Mouse (Mus musculus) C2C12 (cell line): ENCODE results near the gene Diaph3. TPM values are rescaled to one million over a fixed set of nuclear protein-coding genes. Genes with fewer than 3 reads are reported as not detected.

Experiments
- H3K27me3 ChIP-seq: one replicate; pipeline ENCODE4 v1.6.1; 2011; ENCODE audit not compliant: control insufficient read depth, insufficient read depth, insufficient read length
- H3K36me3 ChIP-seq: one replicate; pipeline ENCODE4 v1.6.1; 2011; ENCODE audit not compliant: control insufficient read depth, insufficient read depth
- H3K4me3 ChIP-seq: one replicate; pipeline ENCODE4 v1.5.1; 2011; ENCODE audit warnings: mild to moderate bottlenecking, control low read depth; ENCODE audit not compliant: poor library complexity, insufficient read depth, severe bottlenecking
- H3K79me2 ChIP-seq: one replicate; pipeline ENCODE4 v1.6.1; 2011; ENCODE audit not compliant: control insufficient read depth, insufficient read depth
- H3K79me3 ChIP-seq: one replicate; pipeline ENCODE4 v1.6.1; 2011; ENCODE audit warnings: low read depth, control low read depth
- H3ac ChIP-seq: one replicate; pipeline ENCODE3; 2011; ENCODE audit warnings: low read depth; ENCODE audit not compliant: control insufficient read depth, insufficient read length
- CEBPB ChIP-seq: IDR thresholded peaks from one replicate; pipeline ENCODE4 v1.6.1; 2011; ENCODE audit warnings: low read depth, mild to moderate bottlenecking, control low read depth, moderate library complexity
- CTCF ChIP-seq: IDR thresholded peaks from one replicate; pipeline ENCODE4 v1.5.1; 2011; ENCODE audit not compliant: control insufficient read depth, insufficient read depth, insufficient read length
- FOSL1 ChIP-seq: IDR thresholded peaks from one replicate; pipeline ENCODE4 v1.8.0; 2011; ENCODE audit warnings: mild to moderate bottlenecking, low read length; ENCODE audit not compliant: poor library complexity, insufficient read depth, severe bottlenecking
- MAX ChIP-seq: IDR thresholded peaks from one replicate; pipeline ENCODE4 v1.6.1; 2011; ENCODE audit warnings: mild to moderate bottlenecking, control low read depth
- MYOD1 ChIP-seq: IDR thresholded peaks from one replicate; pipeline ENCODE4 v1.6.1; 2011; ENCODE audit warnings: low read depth; ENCODE audit not compliant: control insufficient read depth, insufficient read length
- MYOG ChIP-seq: IDR thresholded peaks from one replicate; pipeline ENCODE4 v1.6.1; 2011; ENCODE audit not compliant: control insufficient read depth, insufficient read length; ENCODE audit errors: extremely low read depth
- USF1 ChIP-seq: IDR thresholded peaks from one replicate; pipeline ENCODE4 v1.6.1; 2011; ENCODE audit warnings: low read depth, mild to moderate bottlenecking, control low read depth, moderate library complexity
- polyA plus RNA-seq: library from polyadenylated mRNA; unstranded; fragments of >200 nt; fragmentation: generic; extraction: Trizol; gene quantifications from one replicate; pipeline ENCODE4 v1.2.1, GENCODE M21; 2012; ENCODE audit warnings: missing spikeins

Gene Diaph3
- polyA plus RNA-seq, 1 experiment = 14.3 TPM

- no peak overlapping the region for H3ac ChIP-seq
- H3K4me3 ChIP-seq = no peak overlapping the region
- TF ChIP-seq USF1 = no peak
- no peak for TF ChIP-seq CEBPB
- no peak for TF ChIP-seq CTCF
- no peak for TF ChIP-seq MYOD1
- no peak for TF ChIP-seq FOSL1
- no peak for TF ChIP-seq MAX
- no peak for TF ChIP-seq MYOG
- H3K79me2 ChIP-seq = no peaks in the 10 kb centered on the region
- no peaks in the 10 kb centered on the region for H3K79me3 ChIP-seq
- no peaks in the 10 kb centered on the region for H3K27me3 ChIP-seq
- peaks cover 13% of the 10 kb centered on the region for H3K36me3 ChIP-seq
Measured at GRCm38 (mm10) chr14:86867143-86867542, 273.9 kb downstream of the Diaph3 start.

- Histone ChIP-seq H3K36me3 (peaks cover 18% of the 10 kb centered on the region), H3ac (no peak overlapping the region), H3K79me3 (no peaks in the 10 kb centered on the region), H3K79me2 (no peaks in the 10 kb centered on the region), H3K27me3 (no peaks in the 10 kb centered on the region), H3K4me3 (no peak overlapping the region)
- no peak for TF ChIP-seq MAX
- no peak for TF ChIP-seq USF1
- TF ChIP-seq CEBPB = no peak
- TF ChIP-seq FOSL1 = no peak
- TF ChIP-seq MYOG = no peak
- no peak for TF ChIP-seq MYOD1
- TF ChIP-seq CTCF = no peak
Measured at GRCm38 (mm10) chr14:86864053-86864452, 277.0 kb downstream of the Diaph3 start.

GRCm38 (mm10) chr14:86861277-86861946 lies 279.6 kb downstream of the Diaph3 start:
- Histone ChIP-seq H3K36me3 (peaks cover 18% of the 10 kb centered on the region), H3K79me3 (no peaks in the 10 kb centered on the region), H3K4me3 (no peak overlapping the region), H3K79me2 (no peaks in the 10 kb centered on the region), H3K27me3 (no peaks in the 10 kb centered on the region), H3ac (no peak overlapping the region)
- TF ChIP-seq FOSL1 (no peak), CTCF (no peak), MAX (no peak), MYOG (no peak), USF1 (no peak)

- TF ChIP-seq MYOD1 (no peak), MAX (no peak), USF1 (no peak), CEBPB (no peak), CTCF (no peak), MYOG (no peak), FOSL1 (no peak)
- Histone ChIP-seq H3K79me3 (no peaks in the 10 kb centered on the region), H3K79me2 (no peaks in the 10 kb centered on the region), H3K4me3 (no peak overlapping the region), H3ac (no peak overlapping the region), H3K36me3 (no peaks in the 10 kb centered on the region), H3K27me3 (no peaks in the 10 kb centered on the region)
Measured at GRCm38 (mm10) chr14:86847154-86847810, 293.8 kb downstream of the Diaph3 start.

- Histone ChIP-seq H3K79me3 (no peaks in the 10 kb centered on the region), H3K79me2 (no peaks in the 10 kb centered on the region), H3ac (no peak overlapping the region), H3K36me3 (no peaks in the 10 kb centered on the region), H3K4me3 (no peak overlapping the region), H3K27me3 (no peaks in the 10 kb centered on the region)
- no peak for TF ChIP-seq USF1
- TF ChIP-seq CTCF = no peak
- no peak for TF ChIP-seq MYOG
- TF ChIP-seq FOSL1 = no peak
- no peak for TF ChIP-seq CEBPB
- no peak for TF ChIP-seq MAX
- TF ChIP-seq MYOD1 = no peak
Measured at GRCm38 (mm10) chr14:86844075-86844474, 297.0 kb downstream of the Diaph3 start.

- TF ChIP-seq MYOG = no peak
- TF ChIP-seq USF1 = no peak
- no peak for TF ChIP-seq FOSL1
- no peak for TF ChIP-seq MAX
- no peak for TF ChIP-seq MYOD1
- no peak for TF ChIP-seq CTCF
- Histone ChIP-seq H3ac (no peak overlapping the region), H3K79me3 (no peaks in the 10 kb centered on the region), H3K27me3 (no peaks in the 10 kb centered on the region), H3K36me3 (no peaks in the 10 kb centered on the region), H3K79me2 (no peaks in the 10 kb centered on the region), H3K4me3 (no peak overlapping the region)
Measured at GRCm38 (mm10) chr14:86837642-86838041, 303.4 kb downstream of the Diaph3 start.
